Mouse (Mus musculus): Measurements from ENCODE around the gene Fdxr. TPM values are rescaled to one million over a fixed set of nuclear protein-coding genes. Genes with fewer than 3 reads are reported as not detected.
A peak's percentile ranks its signal among the peaks of the same experiment; 100 is the strongest.

The Fdxr gene
- polyA plus RNA-seq, 1 experiment, result 13.9 TPM

DNA sequence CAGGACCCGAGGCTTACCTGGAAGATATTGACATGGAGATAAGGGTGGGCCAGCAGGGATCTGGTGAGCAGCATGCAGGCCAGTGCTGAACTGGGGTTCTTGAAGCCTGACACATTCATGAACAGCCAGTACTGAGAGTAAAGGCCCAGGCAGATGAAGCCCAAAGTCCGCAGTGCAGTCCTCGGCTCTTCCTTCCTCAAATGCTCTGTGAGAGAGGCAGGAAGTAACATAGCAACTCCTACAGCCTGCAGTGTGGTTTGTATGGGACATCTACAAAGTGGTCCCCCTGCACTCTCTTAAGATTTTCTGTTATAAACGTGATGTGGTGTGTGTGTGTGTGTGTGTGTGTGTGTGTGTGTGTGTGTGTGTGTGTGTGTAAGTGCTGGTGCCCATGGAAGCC lies 8.4 kb upstream of the Fdxr start:
- Histone ChIP-seq H3K27me3 (ENCODE audit: control insufficient read depth, insufficient read depth, insufficient read length) (no peaks in the 10 kb centered on the region), H3K79me2 (ENCODE audit: control insufficient read depth, insufficient read depth) (no peaks in the 10 kb centered on the region), H3ac (ENCODE audit: control insufficient read depth, insufficient read length) (no peak overlapping the region), H3K36me3 (ENCODE audit: control insufficient read depth, insufficient read depth) (no peaks in the 10 kb centered on the region), H3K4me3 (no peak overlapping the region), H3K4me2 (ENCODE audit: low read depth) (no peak overlapping the region)
- TF ChIP-seq MYOG (IDR thresholded peaks at IDR 0.05; ENCODE audit: control insufficient read depth in 1 of 3, insufficient read depth in 1 of 3, insufficient read length in 2 of 3, low read depth in 2 of 3) (no peak), POLR2AphosphoS2 (IDR thresholded peaks at IDR 0.05; ENCODE audit: insufficient read length, low read depth) (no peak), SRF (IDR thresholded peaks at IDR 0.05; ENCODE audit: control insufficient read depth, insufficient read length, low read depth) (no peak), CEBPB (IDR thresholded peaks at IDR 0.05; ENCODE audit: insufficient read depth, poor library complexity, severe bottlenecking) (no peak), POLR2A (IDR thresholded peaks at IDR 0.05; ENCODE audit: insufficient read length, low read depth) (no peak), USF1 (IDR thresholded peaks at IDR 0.05; ENCODE audit: low read depth) (no peak), MAX (IDR thresholded peaks at IDR 0.05; ENCODE audit: low read depth) (no peak), TCF12 (IDR thresholded peaks at IDR 0.05; ENCODE audit: insufficient read depth, poor library complexity, severe bottlenecking) (no peak)

DNA sequence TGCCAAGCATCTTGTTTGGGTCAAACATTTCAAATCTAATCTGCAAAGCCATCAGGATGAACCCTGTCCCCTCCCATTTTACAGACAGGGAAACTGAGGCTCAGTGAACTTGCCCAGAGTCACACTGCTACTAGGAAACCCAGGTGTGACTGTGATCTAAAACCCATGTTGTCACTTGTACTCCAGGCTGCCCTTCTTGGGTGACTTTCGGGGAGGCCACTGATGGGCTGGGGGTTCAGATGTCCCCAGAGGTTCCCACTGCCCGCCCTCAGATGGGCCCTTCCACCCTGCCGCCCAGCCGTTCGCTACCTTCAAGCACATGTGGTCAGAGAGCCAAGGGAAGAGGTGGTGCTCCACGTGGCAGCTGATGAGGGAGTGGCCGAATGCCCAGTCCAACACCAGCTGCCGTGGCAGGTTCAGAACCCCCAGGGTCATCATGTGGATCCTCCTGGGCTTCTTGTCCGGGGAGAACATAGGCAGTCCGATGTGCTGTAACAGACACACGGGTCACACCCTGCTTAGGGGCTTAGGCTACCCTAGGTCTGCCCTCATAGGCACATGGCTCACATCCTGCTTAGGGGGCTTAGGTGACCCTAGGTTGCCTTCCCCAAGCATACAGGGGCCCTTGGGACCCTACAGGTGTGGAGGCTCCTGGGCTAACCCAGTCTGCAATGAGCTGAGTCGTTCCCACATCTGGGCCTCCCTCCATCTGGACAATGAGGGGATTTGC lies 7.2 kb upstream of the Fdxr start:
- no peak for TF ChIP-seq E2F4 (IDR thresholded peaks at IDR 0.05; ENCODE audit: insufficient read depth)
- peak in 2 of 3 experiments; percentile 39 to 57 for TF ChIP-seq MYOG (IDR thresholded peaks at IDR 0.05; ENCODE audit: control insufficient read depth in 1 of 3, insufficient read depth in 1 of 3, insufficient read length in 2 of 3, low read depth in 2 of 3)
- no peak for TF ChIP-seq USF1 (IDR thresholded peaks at IDR 0.05; ENCODE audit: low read depth)
- TF ChIP-seq POLR2AphosphoS2 (IDR thresholded peaks at IDR 0.05; ENCODE audit: insufficient read length, low read depth), result no peak
- H3K4me3 ChIP-seq, result no peak overlapping the region
- no peak overlapping the region for H3K4me2 ChIP-seq (ENCODE audit: low read depth)
- no peaks in the 10 kb centered on the region for H3K79me2 ChIP-seq (ENCODE audit: control insufficient read depth, insufficient read depth)
- H3K27me3 ChIP-seq (ENCODE audit: control insufficient read depth, insufficient read depth, insufficient read length), result no peaks in the 10 kb centered on the region
- H3K36me3 ChIP-seq (ENCODE audit: control insufficient read depth, insufficient read depth), result no peaks in the 10 kb centered on the region
- no peak overlapping the region for H3ac ChIP-seq (ENCODE audit: control insufficient read depth, insufficient read length)

DNA sequence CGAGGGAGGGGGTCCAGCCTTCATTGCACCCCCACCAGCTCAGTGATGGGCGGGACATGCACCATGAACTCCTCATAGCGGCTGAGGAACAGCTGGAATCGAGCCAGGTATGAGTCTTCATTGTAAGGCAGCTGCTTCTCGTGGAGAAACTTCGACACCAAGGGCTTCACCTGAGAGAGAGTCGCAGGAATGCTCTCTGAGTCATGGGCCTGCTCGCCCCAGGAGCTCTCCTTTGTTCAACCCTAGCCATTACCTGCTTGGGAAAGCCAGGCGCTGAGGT lies 6.6 kb upstream of the Fdxr start:
- no peak for TF ChIP-seq MYOD1 (IDR thresholded peaks at IDR 0.05; ENCODE audit: control insufficient read depth in 1 of 3, insufficient read length in 2 of 3, low read depth in 2 of 3)
- TF ChIP-seq E2F4 (IDR thresholded peaks at IDR 0.05; ENCODE audit: insufficient read depth), result no peak
- no peak for TF ChIP-seq MAX (IDR thresholded peaks at IDR 0.05; ENCODE audit: low read depth)
- no peak for TF ChIP-seq USF1 (IDR thresholded peaks at IDR 0.05; ENCODE audit: low read depth)
- TF ChIP-seq POLR2A (IDR thresholded peaks at IDR 0.05; ENCODE audit: insufficient read length, low read depth), result no peak
- TF ChIP-seq SRF (IDR thresholded peaks at IDR 0.05; ENCODE audit: control insufficient read depth, insufficient read length, low read depth), result no peak
- no peak for TF ChIP-seq TCF3 (IDR thresholded peaks at IDR 0.05; ENCODE audit: insufficient read length, low read depth)
- no peak for TF ChIP-seq POLR2AphosphoS2 (IDR thresholded peaks at IDR 0.05; ENCODE audit: insufficient read length, low read depth)
- TF ChIP-seq REST (IDR thresholded peaks at IDR 0.05; ENCODE audit: insufficient read depth, insufficient read length), result no peak
- TF ChIP-seq CEBPB (IDR thresholded peaks at IDR 0.05; ENCODE audit: insufficient read depth, poor library complexity, severe bottlenecking), result no peak
- no peak for TF ChIP-seq MYOG (IDR thresholded peaks at IDR 0.05; ENCODE audit: control insufficient read depth in 1 of 3, insufficient read depth in 1 of 3, insufficient read length in 2 of 3, low read depth in 2 of 3)
- no peak for TF ChIP-seq TCF12 (IDR thresholded peaks at IDR 0.05; ENCODE audit: insufficient read depth, poor library complexity, severe bottlenecking)
- Histone ChIP-seq H3K79me2 (ENCODE audit: control insufficient read depth, insufficient read depth) (no peaks in the 10 kb centered on the region), H3ac (ENCODE audit: control insufficient read depth, insufficient read length) (no peak overlapping the region), H3K4me2 (ENCODE audit: low read depth) (no peak overlapping the region), H3K4me3 (no peak overlapping the region), H3K36me3 (ENCODE audit: control insufficient read depth, insufficient read depth) (no peaks in the 10 kb centered on the region), H3K27me3 (ENCODE audit: control insufficient read depth, insufficient read depth, insufficient read length) (no peaks in the 10 kb centered on the region)

DNA sequence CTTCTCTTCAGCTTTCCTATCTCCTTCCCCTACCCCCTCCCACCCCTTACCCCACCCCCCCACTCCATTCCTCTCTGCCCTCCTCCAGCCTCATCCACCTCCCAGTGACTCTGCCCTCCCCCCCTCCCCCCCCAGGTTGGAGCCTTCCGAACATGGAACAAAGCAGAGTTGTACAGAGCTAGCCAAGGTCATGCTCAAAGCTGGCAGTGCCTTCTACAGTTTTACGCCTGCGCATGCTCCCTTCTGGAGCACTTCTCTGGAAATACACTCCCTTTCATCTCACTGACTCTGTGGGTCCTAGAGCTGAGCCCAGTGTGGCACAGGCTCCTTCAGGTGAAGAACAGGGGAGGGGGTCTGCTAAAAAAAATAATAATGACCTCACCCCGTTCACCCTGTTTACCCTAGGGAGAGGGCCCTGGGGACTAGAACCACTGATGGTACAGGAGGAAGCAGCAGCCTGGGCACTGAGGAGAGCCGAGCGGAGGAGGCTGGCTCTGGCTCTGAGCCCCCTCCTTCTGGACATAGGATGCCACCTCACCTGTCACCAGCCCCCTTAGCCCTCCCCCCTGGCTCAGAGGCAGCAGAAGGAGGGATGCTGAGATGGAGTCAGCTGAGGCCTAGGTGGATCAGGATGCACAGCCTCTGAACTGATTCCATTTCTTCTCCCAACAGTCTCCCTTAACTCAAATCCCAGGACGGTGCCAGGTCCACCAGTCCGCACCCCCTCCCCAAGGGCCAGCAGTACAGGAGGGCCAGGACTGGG lies 6.1 kb upstream of the Fdxr start:
- no peak for TF ChIP-seq CEBPB (IDR thresholded peaks at IDR 0.05; ENCODE audit: insufficient read depth, poor library complexity, severe bottlenecking)
- TF ChIP-seq TCF12 (IDR thresholded peaks at IDR 0.05; ENCODE audit: insufficient read depth, poor library complexity, severe bottlenecking), result no peak
- no peak for TF ChIP-seq E2F4 (IDR thresholded peaks at IDR 0.05; ENCODE audit: insufficient read depth)
- TF ChIP-seq REST (IDR thresholded peaks at IDR 0.05; ENCODE audit: insufficient read depth, insufficient read length), result no peak
- TF ChIP-seq SRF (IDR thresholded peaks at IDR 0.05; ENCODE audit: control insufficient read depth, insufficient read length, low read depth), result no peak
- Histone ChIP-seq H3ac (ENCODE audit: control insufficient read depth, insufficient read length) (no peak overlapping the region), H3K36me3 (ENCODE audit: control insufficient read depth, insufficient read depth) (no peaks in the 10 kb centered on the region), H3K79me2 (ENCODE audit: control insufficient read depth, insufficient read depth) (no peaks in the 10 kb centered on the region), H3K27me3 (ENCODE audit: control insufficient read depth, insufficient read depth, insufficient read length) (no peaks in the 10 kb centered on the region), H3K4me3 (no peak overlapping the region), H3K4me2 (ENCODE audit: low read depth) (no peak overlapping the region)

DNA sequence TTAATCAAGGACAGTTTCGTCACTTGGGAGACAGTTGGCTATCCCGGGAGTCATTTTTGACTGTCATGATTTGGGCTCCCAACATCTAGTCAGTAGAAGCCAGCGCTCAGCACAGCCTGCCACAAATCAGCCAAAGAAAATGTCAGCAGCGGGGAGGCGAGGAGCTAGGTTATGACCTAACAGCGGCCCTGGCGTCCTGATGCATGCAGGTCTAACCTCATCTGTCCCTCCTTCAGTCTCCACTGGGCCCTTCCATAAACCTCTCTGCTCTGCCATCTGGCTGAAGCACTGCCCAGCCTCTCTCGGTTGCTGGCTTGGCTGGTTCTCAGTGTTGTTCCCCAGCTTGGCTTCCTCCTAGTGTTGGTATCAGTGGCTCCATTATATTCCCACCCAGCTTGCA lies 5.4 kb upstream of the Fdxr start:
- Histone ChIP-seq H3K4me3 (no peak overlapping the region), H3K79me2 (ENCODE audit: control insufficient read depth, insufficient read depth) (no peaks in the 10 kb centered on the region), H3K36me3 (ENCODE audit: control insufficient read depth, insufficient read depth) (no peaks in the 10 kb centered on the region), H3K27me3 (ENCODE audit: control insufficient read depth, insufficient read depth, insufficient read length) (no peaks in the 10 kb centered on the region), H3K4me2 (ENCODE audit: low read depth) (no peak overlapping the region), H3ac (ENCODE audit: control insufficient read depth, insufficient read length) (no peak overlapping the region)
- TF ChIP-seq MYOG (IDR thresholded peaks at IDR 0.05; ENCODE audit: control insufficient read depth in 1 of 3, insufficient read depth in 1 of 3, insufficient read length in 2 of 3, low read depth in 2 of 3) (no peak), E2F4 (IDR thresholded peaks at IDR 0.05; ENCODE audit: insufficient read depth) (no peak), MAX (IDR thresholded peaks at IDR 0.05; ENCODE audit: low read depth) (no peak)
